Mouse (Mus musculus): ENCODE results near the gene Itgb7. TPM values are rescaled to one million over a fixed set of nuclear protein-coding genes. Genes with fewer than 3 reads are reported as not detected.

The Itgb7 gene
- polyA plus RNA-seq (2012; rRNA removed; ENCODE audit: low replicate concordance): 54.5 and 78.5 TPM in 2 replicates

DNA sequence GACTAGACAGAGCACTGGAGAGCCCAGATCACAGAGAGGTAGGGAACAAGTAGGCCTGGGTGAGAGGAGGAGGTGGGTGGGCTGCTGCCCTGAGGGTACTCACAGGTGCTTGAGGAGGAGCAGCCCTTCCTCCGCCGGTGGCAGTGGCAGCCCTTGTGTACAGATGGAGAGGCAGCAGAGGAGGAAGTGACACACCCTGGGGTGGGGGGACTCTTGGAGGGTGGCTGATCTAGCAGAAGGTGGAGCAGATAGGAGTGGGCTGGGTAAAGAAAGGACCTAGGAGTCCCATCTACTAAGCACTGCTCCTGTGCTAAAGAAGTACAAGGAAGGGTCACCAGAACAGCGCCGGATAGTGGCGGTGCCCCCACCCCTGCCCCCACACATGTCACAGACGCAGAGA is at the start of gene Itgb7:
TSS of gene Itgb7 (minus strand) at position 197 of the 400 bp plus-strand sequence.

DNA sequence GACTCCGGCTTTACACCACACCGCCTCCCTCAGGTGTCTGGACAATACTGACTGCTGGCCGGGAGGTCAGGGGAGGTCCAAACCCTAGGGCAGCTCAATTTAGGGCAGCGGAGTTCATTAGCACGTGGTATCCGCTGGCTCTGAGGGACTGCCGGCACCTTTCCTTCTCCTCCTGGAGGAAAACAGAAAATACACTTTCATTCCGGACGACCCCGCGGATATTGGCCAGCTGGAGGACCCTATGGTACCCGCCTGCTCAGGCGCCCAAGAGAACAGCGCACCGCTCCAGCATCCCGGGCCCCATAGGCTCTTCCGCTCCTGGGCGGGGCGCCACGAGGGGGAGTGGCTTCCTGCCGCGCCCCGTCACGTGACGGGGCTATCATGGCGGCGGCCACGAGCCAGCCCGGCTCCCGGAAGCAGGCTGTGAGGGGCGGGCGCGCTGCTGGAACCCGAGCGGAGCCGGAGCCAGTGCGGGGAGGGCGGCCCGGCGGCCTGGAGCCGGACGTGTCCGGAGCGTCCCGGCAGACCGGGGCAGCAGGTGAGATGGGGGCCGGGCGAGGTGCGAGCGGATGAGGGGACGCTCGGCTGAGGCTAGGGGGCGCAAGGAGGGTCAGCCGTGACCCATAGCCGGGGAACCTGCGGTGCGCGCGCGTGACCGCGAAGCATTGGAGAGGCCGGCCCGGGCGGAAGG is 47.5 kb upstream of the Itgb7 start, which contains the start of gene Mfsd5:
TSS of gene Mfsd5 (plus strand) at position 363 of the 691 bp plus-strand sequence.

DNA sequence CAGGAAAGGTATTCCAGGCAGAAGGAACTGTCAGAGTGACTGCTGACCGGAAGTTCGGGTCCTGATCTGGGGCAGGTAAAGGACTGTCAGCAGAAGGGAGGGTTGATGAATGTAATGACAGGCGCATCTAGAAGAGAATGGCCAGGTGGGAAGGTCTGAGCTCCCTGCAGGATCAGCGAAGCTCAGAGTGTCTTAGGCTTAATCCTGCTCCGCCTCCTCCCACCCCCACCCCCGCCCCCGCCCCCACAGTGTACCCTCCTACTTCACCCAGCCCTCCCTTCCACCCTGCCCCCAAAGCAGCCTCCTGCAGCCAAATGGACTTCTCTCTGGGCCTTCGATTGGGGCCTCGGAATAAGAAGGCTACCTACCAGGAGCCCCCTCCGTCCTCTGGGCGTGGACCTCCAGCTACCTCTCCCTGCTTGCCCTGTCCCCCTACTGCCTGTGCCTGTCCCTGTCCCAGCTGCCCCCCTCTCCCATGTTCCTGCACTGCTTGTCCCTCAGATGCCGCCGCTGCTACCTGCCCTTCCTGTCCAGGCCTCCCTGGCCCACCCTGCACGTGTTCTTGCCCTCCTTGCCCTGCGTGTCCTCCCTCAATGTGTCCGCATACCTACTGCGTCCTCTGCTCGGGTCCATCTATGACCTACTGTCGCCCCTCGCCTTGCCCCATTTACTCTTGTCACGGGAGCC is 38.7 kb upstream of the Itgb7 start, which contains the start of gene Gm9918:
TSS of gene Gm9918 (plus strand) at position 290 of the 687 bp plus-strand sequence.

DNA sequence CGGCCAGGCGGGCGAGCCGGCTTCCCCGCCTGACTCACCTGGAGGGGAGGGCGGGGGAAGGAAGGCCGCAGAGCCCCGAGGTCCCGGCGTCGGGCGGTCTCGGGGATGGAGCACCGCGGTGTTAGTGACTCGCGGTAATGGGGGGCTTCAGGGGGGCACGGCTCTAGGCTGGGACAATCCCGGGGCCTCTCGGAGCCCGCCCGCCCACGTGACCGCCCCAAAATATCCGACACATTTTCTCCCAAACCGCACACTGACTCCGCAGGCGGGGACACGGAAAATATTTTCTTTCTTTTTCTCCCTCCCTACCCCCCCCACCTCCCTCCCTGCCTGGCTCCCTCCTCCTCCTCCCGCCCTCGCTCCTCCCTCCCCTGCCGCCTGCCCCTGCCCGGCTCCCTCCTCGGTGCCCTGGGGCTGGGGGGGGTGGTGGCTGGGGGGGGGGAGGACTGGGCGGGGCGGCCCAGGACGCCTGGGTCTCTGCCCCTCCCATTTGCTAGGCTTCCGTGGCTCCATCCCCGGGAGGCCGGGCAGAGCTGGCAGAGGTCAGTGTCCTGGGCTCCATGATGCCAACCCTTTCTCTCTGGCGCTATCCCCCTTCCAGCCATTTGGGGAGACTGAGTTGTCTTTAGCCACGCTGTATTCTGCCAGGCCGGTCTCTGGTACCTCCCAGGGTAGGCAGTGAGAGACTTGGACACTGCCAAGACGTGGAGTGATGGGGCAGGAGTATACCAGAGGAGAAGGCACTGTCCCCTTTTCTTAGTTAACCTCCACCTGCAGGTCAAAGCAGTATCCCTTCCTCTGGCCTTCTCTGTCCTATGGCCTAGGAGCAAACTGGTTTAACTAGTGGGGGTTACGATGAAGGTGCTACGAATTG is 25.7 kb upstream of the Itgb7 start, which contains the start of gene Rarg:
TSS of gene Rarg (minus strand) at position 316 of the 874 bp plus-strand sequence.

DNA sequence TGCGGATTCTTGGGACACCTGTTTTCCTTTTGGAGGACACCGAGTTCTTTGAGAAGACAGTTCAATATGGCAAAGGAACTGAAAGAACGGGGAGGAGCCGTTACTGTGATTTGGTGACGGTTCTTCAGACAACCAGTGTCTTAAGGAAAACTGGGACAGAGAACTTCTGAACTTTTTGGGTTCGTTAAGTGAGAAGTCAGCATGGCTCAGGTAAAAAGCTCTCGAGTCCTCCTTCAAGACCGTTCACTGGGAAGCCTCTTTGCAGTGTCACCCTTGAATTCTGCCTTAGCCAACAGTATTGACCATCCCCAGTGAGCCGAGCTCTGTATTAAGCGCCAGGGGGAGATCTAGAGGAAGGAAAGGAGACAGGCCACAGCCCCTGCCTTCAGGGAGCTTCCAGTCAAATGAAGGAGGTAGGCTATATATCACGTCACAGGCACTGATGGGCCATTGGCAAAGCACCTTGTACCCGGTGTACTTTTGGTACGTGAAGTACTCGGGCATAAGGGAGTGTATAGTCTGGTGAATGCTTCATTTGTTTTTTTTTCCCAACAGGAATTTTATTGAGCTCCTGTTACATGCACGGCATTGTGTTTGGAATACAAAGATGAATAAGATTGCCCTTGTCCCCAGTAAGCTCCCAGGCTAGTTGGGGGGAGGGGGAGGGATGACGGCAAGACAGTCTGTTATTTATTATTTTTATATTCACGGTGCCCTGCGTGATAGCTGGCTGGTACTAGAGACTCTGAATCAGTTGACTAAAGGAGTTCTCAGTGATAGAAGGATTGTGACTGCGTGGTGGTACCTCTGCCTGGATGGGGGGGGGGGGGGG is 26.9 kb downstream of the Itgb7 start, which contains the start of gene Csad:
TSS of gene Csad (minus strand) at position 51 of the 832 bp plus-strand sequence.

GRCm38 (mm10) chr15:102202971-102203834 is 28.5 kb downstream of the Itgb7 start, which contains the start of gene Zfp740:
Zfp740 (plus strand) TSS chr15:102203249.

Other genes starting within 250 kb of the Itgb7 start
- 190 and 281 TPM in 2 replicates for gene Krt8, start 227.5 kb downstream of the Itgb7 start, polyA plus RNA-seq (2012; rRNA removed; ENCODE audit: low replicate concordance)
- 200 and 262 TPM in 2 replicates for gene Krt18, start 203.8 kb downstream of the Itgb7 start, polyA plus RNA-seq (2012; rRNA removed; ENCODE audit: low replicate concordance)
- gene Eif4b, start 158.2 kb downstream of the Itgb7 start, polyA plus RNA-seq (2012; rRNA removed; ENCODE audit: low replicate concordance): 45.8 and 64.3 TPM in 2 replicates
- 109 and 137 TPM in 2 replicates for gene Tns2, start 131.5 kb downstream of the Itgb7 start, polyA plus RNA-seq (2012; rRNA removed; ENCODE audit: low replicate concordance)
- gene Spryd3, start 95.7 kb downstream of the Itgb7 start, polyA plus RNA-seq (2012; rRNA removed; ENCODE audit: low replicate concordance): 34.5 and 35.3 TPM in 2 replicates
- 247 and 395 TPM in 2 replicates for gene Igfbp6, start 87.6 kb downstream of the Itgb7 start, polyA plus RNA-seq (2012; rRNA removed; ENCODE audit: low replicate concordance)
- 0.95 and 1.1 TPM in 2 replicates for gene Soat2, start 81.4 kb downstream of the Itgb7 start, polyA plus RNA-seq (2012; rRNA removed; ENCODE audit: low replicate concordance)
- gene Zfp740, start 28.7 kb downstream of the Itgb7 start, polyA plus RNA-seq (2012; rRNA removed; ENCODE audit: low replicate concordance): 24.1 and 33.0 TPM in 2 replicates
- 310 and 374 TPM in 2 replicates for gene Csad, start 27.2 kb downstream of the Itgb7 start, polyA plus RNA-seq (2012; rRNA removed; ENCODE audit: low replicate concordance)
- 62.7 and 82.3 TPM in 2 replicates for gene Rarg, start 25.6 kb upstream of the Itgb7 start, polyA plus RNA-seq (2012; rRNA removed; ENCODE audit: low replicate concordance)
- 0.20 and 0.32 TPM in 2 replicates for gene Gm9918, start 38.6 kb upstream of the Itgb7 start, polyA plus RNA-seq (2012; rRNA removed; ENCODE audit: low replicate concordance)
- gene Mfsd5, start 47.5 kb upstream of the Itgb7 start, polyA plus RNA-seq (2012; rRNA removed; ENCODE audit: low replicate concordance): 117 and 134 TPM in 2 replicates
- 2.8 and 2.9 TPM in 2 replicates for gene Espl1, start 64.3 kb upstream of the Itgb7 start, polyA plus RNA-seq (2012; rRNA removed; ENCODE audit: low replicate concordance)
- 50.1 and 98.8 TPM in 2 replicates for gene Pfdn5, start 94.2 kb upstream of the Itgb7 start, polyA plus RNA-seq (2012; rRNA removed; ENCODE audit: low replicate concordance)
- gene Myg1, start 99.8 kb upstream of the Itgb7 start, polyA plus RNA-seq (2012; rRNA removed; ENCODE audit: low replicate concordance): 57.4 and 61.0 TPM in 2 replicates
- 47.2 and 52.8 TPM in 2 replicates for gene Aaas, start 118.8 kb upstream of the Itgb7 start, polyA plus RNA-seq (2012; rRNA removed; ENCODE audit: low replicate concordance)
- gene Sp7, start 135.2 kb upstream of the Itgb7 start, polyA plus RNA-seq (2012; rRNA removed; ENCODE audit: low replicate concordance): 0.20 and 0.33 TPM in 2 replicates
- 19.4 and 25.9 TPM in 2 replicates for gene Sp1, start 174.2 kb upstream of the Itgb7 start, polyA plus RNA-seq (2012; rRNA removed; ENCODE audit: low replicate concordance)
- gene Amhr2, start 213.4 kb upstream of the Itgb7 start, polyA plus RNA-seq (2012; rRNA removed; ENCODE audit: low replicate concordance): 3.6 and 6.7 TPM in 2 replicates
- 198 and 203 TPM in 2 replicates for gene Prr13, start 227.1 kb upstream of the Itgb7 start, polyA plus RNA-seq (2012; rRNA removed; ENCODE audit: low replicate concordance)
- gene Pcbp2, start 238.6 kb upstream of the Itgb7 start, polyA plus RNA-seq (2012; rRNA removed; ENCODE audit: low replicate concordance): 437 and 514 TPM in 2 replicates